Mouse (Mus musculus) left cerebral cortex, postnatal 36 days (tissue): Measurements from ENCODE around the gene Snrnp25. TPM values are rescaled to one million over a fixed set of nuclear protein-coding genes. Genes with fewer than 3 reads are reported as not detected.
A peak's percentile ranks its signal among the peaks of the same experiment; 100 is the strongest.

Source experiments
- DNase-seq, 2 experiments: peaks; one replicate each; pipeline ENCODE4 v3.0.0; 2021 to 2022; ENCODE audit warnings: low spot score in 2 of 2, mixed read lengths in 1 of 2
- intact Hi-C: fragments of 180-260 bp; cut with DNase I; formaldehyde crosslinking; loops from one replicate; pipeline ENCODE4 v1.15.1; 2025
- total RNA-seq, 2 experiments: library from RNA; stranded (reverse); gene quantifications; 2 replicates each; pipeline ENCODE4 v1.2.3; 2021

Snrnp25 gene
- total RNA-seq, 2 experiments from 2014 or later, result 22.3 to 22.8 TPM

DNA sequence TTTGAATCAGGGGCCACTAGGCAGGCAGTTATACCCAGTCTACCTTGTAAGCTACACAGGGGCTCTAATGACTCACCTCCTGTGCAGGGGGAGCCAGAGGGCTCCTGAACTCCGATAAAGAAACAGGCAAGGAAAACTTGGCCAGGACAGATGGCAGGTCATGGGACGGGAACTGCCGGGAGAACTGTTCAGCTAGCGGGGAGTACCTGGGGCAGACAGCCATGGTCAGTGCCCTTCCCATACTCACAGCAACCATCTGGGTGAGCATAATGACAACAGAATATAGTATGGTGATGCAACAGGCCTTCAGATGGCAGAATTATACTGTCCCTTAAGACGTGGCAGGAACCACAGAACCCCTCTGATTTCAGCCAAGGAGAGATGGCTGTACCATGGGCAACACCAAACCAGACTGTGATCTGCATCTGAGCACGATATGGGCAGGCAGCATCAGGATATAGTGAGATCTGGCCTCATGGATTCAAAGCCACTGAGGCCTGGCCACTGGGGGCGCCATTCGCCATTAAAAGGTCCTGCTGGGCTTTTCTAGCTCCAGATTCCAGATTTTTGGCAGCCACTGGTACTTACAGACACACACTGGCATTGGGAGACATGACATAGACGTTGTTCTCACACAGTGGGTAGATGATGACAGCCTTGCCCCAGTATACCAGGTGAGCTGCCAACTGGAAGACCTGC, 31.6 kb downstream of the Snrnp25 start:
- intact Hi-C loops, result no loop called here
- no peak for DNase-seq

- intact Hi-C loops, result no loop called here
- DNase-seq, result no peak
Observed at GRCm38 (mm10) chr11:32237411-32237795, 32.2 kb downstream of the Snrnp25 start.

DNA sequence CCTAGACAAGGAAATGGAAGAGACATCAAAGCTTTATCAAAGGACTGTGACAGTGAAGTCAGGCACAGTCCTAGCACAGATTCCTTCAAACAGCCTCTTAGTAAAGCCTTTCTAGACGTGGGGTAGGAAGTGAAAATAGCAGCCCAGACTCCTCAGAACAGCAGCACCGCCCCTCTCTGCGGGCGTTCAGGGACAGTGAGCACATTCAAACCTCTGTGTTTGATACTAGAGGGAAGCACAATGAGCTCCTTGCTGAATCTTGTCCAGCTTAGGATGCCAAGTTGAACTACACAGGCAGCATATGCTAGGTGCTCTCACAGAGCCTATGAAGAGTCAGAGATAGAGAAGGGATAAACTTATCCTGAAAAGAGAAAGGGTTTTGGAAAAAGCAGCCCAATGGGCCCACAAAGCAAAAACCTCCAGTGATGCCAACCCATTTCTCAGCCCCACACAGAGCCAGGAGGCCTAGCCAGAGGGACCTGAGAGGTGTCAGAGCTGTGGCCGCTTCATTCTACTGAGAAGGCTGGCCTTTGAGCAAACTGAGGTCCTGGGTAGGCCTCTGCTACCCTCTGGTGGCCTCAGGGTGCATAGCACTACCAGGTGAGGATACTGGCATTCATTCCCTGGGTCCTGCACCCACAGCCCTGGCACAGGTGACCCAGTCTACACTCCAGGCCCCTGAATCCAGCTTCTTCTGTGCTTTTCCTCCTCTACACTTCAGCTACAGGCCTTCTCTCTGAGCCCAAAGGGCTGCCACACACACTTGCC, 33.1 kb downstream of the Snrnp25 start:
- intact Hi-C loops, result loop anchor here (1.0 to 2.0 kb wide), 2 partner anchors 21 to 55 kb away; no protein-coding TSS in a partner anchor
- DNase-seq, result peak; percentile 71 to 78

GRCm38 (mm10) chr11:32241391-32241790, 36.2 kb downstream of the Snrnp25 start:
- DNase-seq, result no peak
- intact Hi-C loops, result no loop called here

GRCm38 (mm10) chr11:32242209-32242608, 37.0 kb downstream of the Snrnp25 start:
- no peak for DNase-seq
- intact Hi-C loops, result no loop called here

DNA sequence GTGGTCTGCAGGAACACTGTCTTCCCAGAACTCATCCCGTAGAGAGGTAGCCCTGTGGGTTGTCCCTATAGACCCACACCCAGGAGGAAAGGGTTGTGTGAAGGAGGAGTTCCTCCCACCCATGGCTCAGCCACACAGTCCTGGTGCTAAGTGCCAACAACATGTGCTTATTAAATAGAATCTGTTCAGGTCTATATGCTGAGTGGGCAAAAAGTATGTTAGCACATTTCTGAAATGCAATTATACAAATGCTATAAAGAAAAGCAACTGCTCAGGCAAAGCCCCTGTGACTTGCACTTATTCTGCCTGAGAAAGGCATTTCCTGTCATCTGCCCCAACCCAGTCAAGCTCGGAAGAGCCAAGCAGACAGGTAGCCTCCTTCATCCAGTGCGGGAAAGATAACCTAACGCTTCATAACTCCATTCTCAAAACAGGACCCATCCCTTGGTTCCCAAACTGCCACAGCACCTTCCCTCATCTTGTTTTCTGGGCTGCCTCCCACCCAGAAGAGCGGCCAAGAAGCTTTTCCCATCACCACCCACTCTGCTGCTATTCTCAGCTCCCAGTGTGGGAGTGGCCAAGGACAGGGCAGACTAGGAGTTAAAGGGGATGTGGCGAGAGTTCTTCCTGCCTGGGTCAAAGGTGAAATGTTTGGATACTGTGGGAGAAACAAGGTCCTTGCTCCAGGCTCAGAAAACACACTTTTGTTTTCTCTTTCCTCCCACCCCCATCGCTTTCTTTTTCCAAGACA, 38.2 kb downstream of the Snrnp25 start:
- intact Hi-C loops, result no loop called here
- DNase-seq, result peak in 1 of 2 experiments; percentile 66

DNA sequence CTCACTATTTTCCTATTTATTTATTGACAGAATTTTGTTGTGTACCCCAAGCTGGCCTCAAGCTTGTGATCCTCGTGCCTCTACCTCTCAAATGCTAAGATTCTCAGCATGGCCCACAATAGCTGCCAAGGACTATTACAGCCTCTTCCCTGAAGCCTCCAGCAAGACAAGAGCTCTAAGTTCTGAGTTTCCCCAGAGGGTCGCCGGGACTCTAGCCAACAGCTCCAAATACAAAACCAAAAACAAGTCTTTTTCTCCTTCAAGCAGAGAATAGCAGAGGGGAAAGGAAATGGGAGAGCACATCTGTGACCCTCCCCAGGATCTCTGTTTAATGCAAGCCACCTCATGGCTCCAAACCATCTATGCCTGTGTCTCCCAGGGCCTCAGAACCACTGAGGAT, 38.8 kb downstream of the Snrnp25 start:
- intact Hi-C loops, result no loop called here
- DNase-seq, result no peak

DNA sequence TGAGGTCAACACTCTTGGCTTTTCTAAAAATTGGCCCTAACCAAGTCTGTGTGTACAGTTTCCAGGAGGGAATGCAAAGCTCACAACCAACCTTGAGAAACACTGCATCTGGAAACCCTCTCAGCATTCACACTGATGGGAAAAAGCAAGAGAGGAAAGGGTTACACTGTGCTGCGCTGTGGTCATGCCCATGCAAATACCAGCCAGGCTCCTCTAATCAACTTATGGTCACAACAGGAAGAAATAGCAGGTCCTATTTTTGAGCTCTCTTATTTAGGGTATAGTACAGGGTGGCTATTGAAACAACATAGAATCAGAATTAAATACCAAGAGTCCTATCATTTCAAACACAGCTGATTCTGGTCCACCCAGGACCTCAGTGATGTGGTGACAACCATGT, 39.4 kb downstream of the Snrnp25 start:
- intact Hi-C loops, result no loop called here
- no peak for DNase-seq

DNA sequence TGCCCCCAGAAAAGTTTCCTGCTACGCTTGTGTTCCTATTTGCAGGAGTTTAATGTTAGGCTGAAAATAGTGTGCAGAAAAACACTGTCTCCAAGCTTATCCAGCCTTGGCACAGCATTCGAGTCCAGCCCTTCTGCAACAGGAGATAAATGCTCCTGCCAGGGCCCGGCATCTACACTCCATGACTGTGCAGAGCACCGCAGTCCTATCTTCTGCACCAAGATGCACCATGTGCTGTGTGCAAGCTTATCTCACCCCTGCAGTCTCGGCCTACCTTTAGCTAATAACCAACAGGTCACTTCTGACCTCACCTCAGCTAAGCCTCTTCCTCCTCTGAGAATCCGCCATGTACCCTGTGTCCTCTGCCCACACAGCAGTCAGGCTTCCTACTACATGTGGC, 40.4 kb downstream of the Snrnp25 start:
- intact Hi-C loops, result no loop called here
- no peak for DNase-seq

- DNase-seq, result no peak
- intact Hi-C loops, result no loop called here
Observed at GRCm38 (mm10) chr11:32247068-32247467, 41.9 kb downstream of the Snrnp25 start.

DNA sequence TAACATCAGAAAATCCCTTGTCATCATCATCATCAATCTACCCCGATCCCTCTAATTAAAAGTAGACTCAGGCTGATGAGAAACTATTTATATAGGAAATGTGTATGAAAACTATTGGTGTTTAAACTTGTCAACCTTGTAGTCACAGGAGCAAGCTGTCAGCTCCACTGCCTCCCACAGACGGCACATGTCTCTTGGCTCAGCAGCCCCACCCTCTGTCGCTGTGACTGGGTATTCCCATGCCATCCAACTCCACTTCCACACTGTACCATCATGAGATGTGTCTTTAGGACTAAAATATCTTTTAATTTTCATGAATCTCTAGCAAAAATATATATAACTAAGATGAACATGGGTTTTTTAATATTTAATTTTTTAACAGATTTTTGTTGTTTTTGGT, 43.1 kb downstream of the Snrnp25 start:
- intact Hi-C loops, result no loop called here
- DNase-seq, result no peak

GRCm38 (mm10) chr11:32250880-32251763, 45.9 kb downstream of the Snrnp25 start:
- intact Hi-C loops, result no loop called here
- no peak for DNase-seq

DNA sequence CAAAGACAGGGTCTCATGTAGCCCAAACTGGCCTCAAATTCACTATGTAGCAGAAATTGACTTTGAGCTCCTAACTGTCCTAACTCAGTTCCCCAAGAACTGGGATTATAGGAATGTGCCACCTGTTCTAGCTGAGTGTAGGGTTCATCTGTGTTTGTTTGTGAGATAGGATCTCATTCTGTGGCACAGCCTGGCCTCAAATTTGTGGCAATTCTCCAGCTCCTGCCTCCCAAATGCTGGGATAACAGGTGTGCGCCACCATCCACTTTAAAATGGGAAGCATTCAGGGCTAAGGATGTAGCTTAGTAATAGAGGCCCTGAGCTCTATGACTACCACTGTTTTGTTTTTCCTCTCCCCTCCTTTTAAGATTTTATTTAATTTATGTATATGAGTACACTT, 47.9 kb downstream of the Snrnp25 start:
- intact Hi-C loops, result no loop called here
- no peak for DNase-seq

DNA sequence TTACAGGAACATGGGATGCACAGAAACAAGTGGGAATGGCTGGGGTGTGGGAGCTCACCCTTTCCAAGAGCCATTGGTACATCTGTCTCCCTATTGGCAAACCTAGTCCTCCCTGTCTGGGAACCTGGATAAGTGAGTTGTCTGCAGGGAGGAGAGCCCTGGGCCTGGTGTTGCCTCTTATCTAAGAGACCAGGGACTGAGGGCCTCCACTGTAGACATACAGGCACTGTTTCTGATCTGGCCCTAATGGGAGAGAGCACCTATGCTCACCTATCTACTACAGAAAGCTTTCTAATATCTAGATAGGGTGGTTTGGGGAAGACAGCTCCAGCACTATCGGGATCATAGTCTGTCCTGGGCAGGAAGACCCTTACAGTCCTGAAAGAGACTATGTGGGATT, 50.9 kb downstream of the Snrnp25 start:
- DNase-seq, result no peak
- intact Hi-C loops, result no loop called here

DNA sequence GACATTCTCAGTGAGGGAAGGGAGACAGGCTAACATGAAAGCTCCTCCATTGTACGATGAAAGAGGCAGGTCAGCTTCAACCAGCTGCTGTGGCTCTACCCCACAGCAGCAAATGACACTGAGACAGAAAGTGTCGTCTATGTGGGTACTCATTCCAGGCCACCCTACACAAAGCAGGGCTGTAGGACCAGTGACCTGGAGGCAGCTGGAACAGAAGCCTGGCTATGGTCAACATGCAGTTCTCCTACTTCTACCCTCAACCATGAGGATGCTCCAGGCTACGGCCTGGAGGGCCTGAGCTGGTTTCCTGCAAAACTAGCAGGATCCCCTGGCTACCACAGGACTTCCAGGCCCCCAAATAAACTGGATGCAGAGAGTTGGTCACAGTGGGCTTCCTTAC, 51.4 kb downstream of the Snrnp25 start:
- intact Hi-C loops, result no loop called here
- no peak for DNase-seq

Other genes with a start within 250 kb of the Snrnp25 start
- gene 4930524B15Rik, start 239.8 kb upstream of the Snrnp25 start, total RNA-seq, result not detected
- gene Nsg2, start 205.0 kb upstream of the Snrnp25 start, total RNA-seq, result 100 to 1,000 TPM; 603 to 618 TPM
- not detected for gene Il9r, start 5.1 kb upstream of the Snrnp25 start, total RNA-seq
- 10 to 100 TPM in 1 of 2 experiments, 1 to 10 TPM in 1; 9.6 to 14.9 TPM for gene Rhbdf1, start 16.9 kb downstream of the Snrnp25 start, total RNA-seq
- gene Mpg, start 21.1 kb downstream of the Snrnp25 start, total RNA-seq, result 10 to 100 TPM; 19.9 to 20.1 TPM
- 10 to 100 TPM; 42.1 to 59.7 TPM for gene Nprl3, start 62.3 kb downstream of the Snrnp25 start, total RNA-seq
- gene Hba-x, start 71.0 kb downstream of the Snrnp25 start, total RNA-seq, result not detected
- 100 to 1,000 TPM; 361 to 431 TPM for gene Hba-a1, start 78.1 kb downstream of the Snrnp25 start, total RNA-seq
- gene Hbq1b, start 81.5 kb downstream of the Snrnp25 start, total RNA-seq, result not detected
- 100 to 1,000 TPM; 345 to 363 TPM for gene Hba-a2, start 91.1 kb downstream of the Snrnp25 start, total RNA-seq
- gene Hbq1a, start 94.7 kb downstream of the Snrnp25 start, total RNA-seq, result 1 to 10 TPM in 1 of 2 experiments, under 1 TPM in 1; 0.72 to 1.0 TPM
- 10 to 100 TPM; 10.8 to 13.3 TPM for gene Sh3pxd2b, start 142.4 kb downstream of the Snrnp25 start, total RNA-seq
- 10 to 100 TPM; 56.9 to 57.4 TPM for gene Ubtd2, start 250.0 kb downstream of the Snrnp25 start, total RNA-seq